Mouse (Mus musculus) splenic B cell, adult 2 months (primary cell): ENCODE data around the gene Nop2.

ENCODE experiments used
- DNase-seq: peaks from one replicate; pipeline ENCODE4 v3.0.0-alpha.2; 2011; ENCODE audit warnings: low read depth, low spot score
- H3K27me3 ChIP-seq: 2 replicates; pipeline ENCODE4 v1.6.1; 2012; ENCODE audit warnings: mild to moderate bottlenecking, low read length, moderate library complexity, mixed read lengths; ENCODE audit not compliant: control insufficient read depth, poor library complexity, insufficient read depth, severe bottlenecking
- H3K36me3 ChIP-seq: 2 replicates; pipeline ENCODE4 v1.6.1; 2012; ENCODE audit warnings: mild to moderate bottlenecking, low read length, moderate library complexity, mixed read lengths; ENCODE audit not compliant: control insufficient read depth, poor library complexity, insufficient read depth, severe bottlenecking

The Nop2 gene

DNA sequence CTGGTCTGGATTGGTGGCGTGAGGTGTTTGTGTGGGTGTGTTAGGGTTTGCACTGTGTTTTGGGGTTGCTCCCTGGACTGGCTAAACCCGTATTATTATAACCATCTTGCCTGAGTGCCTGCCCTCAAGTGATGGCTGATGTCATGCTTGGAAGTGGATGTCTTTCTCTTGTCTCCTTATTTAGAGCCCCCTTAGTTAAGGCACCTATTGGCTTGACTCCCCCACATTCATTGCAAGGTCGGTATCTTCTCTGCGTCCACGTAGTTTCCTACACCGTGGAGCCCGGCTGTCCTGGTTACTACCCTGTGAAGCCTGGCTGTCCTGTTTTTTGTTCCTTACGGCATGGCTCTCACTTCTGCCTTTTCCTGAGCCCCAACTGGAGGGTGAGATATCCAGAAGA, 33.8 kb upstream of the Nop2 start:
- no peaks in the 10 kb centered on the region for H3K27me3 ChIP-seq
- H3K36me3 ChIP-seq, result peaks cover 15% of the 10 kb centered on the region
- no peak for DNase-seq

DNA sequence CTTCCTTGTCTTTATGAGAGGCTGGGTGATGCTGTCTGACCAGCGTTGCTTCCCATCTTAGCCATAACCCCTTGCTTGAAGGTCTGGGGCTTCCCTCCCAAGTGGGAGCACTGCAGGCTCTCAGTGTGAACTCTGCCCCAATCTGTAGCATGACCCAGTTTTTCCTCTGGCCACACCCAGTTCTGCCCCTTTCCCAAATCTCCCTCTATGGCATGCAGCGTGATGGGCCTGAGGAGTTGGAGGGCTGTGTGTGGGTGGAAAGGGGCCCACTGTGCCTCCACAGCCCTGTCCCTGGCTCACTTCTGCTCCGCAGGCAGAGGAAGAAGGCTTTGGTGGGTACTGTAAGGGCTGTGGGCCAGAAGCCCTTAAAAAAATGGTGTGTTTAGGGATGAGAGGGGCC, 33.2 kb upstream of the Nop2 start:
- no peaks in the 10 kb centered on the region for H3K27me3 ChIP-seq
- H3K36me3 ChIP-seq, result peaks cover 15% of the 10 kb centered on the region
- DNase-seq, result no peak

DNA sequence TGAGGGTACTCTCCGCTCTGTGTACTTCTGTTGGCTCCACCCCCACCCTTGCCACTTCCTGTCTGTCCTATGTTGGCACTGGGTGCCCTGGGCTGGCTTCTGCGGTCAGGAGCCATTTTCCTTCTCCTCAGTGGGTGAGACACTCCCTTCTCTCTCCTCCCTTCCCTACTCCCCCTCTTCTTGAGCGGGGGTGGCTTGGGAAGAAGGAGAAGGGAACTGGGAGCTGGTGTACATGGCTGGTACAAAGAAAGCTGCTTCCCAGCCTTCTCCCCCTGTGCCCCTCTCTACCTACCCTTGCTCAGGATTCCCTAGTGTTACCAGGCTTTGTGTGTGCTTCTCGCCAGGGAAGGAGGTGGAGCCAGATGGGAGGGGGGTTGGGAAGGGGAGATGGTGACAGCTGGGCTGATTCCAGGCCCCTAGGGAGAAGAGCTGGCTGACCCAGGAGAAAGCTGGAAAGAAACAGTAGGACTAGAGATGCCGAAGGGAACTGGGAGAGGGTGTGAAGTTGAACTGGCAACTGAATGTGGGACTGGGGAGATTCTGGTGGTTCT, 32.2 kb upstream of the Nop2 start:
- Histone ChIP-seq H3K36me3 (peaks cover 15% of the 10 kb centered on the region), H3K27me3 (no peaks in the 10 kb centered on the region)
- peak; percentile 65 for DNase-seq

DNA sequence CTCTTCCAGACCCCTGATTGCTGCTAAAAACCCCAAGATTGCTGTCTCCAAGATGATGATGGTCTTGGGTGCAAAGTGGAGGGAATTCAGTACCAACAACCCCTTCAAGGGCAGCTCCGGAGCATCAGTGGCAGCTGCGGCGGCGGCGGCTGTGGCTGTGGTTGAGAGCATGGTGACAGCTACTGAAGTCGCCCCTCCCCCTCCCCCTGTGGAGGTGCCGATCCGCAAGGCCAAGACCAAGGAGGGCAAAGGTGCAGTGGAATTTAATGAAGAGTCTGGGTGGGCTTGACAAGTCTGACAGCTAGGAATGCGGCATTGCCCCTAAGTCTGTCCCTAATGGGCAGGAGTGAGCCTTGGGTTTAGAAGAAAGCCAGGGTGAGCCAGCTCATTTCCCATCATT, 30.3 kb upstream of the Nop2 start:
- Histone ChIP-seq H3K36me3 (peaks cover 23% of the 10 kb centered on the region), H3K27me3 (no peaks in the 10 kb centered on the region)
- no peak for DNase-seq

DNA sequence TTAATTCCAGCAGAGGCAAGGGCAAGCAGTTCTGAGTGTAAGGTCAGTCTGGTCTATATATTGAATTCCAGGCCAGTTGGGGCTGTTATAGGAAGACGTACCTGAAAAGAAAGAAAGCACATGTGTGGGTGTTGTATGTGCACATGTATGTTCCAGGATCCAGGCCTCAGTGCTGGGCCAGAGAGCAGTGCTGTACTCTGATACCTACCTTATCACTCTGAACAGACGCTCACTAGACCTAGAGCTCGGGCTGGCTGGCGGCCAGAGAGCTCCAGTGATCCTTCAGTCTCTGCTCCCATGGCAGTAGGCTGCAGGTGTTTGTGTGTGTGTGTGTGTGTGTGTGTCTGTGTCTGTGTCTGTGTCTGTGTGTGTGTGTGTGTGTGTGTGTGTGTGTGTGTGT, 27.5 kb upstream of the Nop2 start:
- Histone ChIP-seq H3K36me3 (peaks cover 33% of the 10 kb centered on the region), H3K27me3 (no peaks in the 10 kb centered on the region)
- DNase-seq, result no peak

DNA sequence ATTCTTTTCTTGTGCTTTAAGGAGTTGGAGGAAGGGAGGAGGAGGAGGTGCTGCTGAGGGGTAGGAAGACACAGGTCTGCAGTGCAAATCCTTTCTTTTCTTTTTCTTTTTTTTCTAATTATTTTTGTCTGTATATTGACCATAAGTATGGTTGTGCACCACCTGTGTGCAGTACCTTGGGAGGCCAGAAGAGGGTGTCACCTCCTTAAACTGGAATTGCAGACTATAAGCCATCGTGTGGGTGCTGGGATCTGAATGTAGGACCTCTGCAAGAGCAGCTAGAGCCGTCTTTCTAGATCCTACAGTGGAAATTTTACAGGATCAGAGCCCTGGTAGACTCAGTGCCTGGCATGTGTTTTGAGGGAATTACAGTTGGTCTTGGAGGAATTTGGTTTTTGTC, 24.0 kb upstream of the Nop2 start:
- Histone ChIP-seq H3K36me3 (peaks cover 31% of the 10 kb centered on the region), H3K27me3 (no peaks in the 10 kb centered on the region)
- no peak for DNase-seq

DNA sequence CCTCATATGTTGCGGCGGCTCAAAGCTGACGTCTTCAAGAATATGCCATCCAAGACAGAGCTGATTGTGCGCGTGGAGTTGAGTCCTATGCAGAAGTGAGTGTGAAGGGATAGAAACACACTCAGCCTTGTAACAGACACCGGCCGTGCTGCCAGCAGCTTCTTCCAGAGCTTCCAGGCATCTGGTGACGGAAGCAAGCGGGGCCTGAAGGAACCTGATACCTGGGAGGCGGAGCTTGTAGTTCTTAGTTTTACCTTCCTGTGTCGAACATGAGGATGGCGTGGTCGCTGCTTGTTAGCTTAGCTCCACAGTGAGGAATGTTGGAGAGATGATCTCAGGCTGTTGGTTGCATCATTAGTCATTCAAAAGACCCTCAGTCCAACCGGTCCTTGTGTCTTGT, 22.3 kb upstream of the Nop2 start:
- peaks cover 35% of the 10 kb centered on the region for H3K36me3 ChIP-seq
- H3K27me3 ChIP-seq, result no peaks in the 10 kb centered on the region
- no peak for DNase-seq

DNA sequence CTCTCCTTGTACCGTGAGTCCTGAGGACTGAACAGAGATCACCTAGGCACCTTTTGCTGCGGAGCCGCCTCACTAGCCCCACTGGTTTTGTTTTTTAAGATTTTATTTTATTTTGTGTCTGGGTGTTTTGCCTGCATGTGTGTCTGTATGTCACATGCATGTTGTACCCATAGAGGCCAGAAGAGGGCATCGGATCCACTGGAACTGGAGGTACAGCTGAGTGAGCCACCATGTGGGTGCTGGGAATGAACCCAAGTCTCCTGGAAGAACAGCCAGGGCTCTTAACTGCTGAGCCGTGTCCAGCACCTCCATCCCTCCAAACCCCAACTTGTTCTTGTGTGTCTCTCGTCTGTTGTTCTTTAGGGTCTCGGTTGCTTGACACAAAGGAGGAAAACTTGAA, 20.8 kb upstream of the Nop2 start:
- H3K36me3 ChIP-seq, result peaks cover 32% of the 10 kb centered on the region
- H3K27me3 ChIP-seq, result no peaks in the 10 kb centered on the region
- peak; percentile 62 for DNase-seq

DNA sequence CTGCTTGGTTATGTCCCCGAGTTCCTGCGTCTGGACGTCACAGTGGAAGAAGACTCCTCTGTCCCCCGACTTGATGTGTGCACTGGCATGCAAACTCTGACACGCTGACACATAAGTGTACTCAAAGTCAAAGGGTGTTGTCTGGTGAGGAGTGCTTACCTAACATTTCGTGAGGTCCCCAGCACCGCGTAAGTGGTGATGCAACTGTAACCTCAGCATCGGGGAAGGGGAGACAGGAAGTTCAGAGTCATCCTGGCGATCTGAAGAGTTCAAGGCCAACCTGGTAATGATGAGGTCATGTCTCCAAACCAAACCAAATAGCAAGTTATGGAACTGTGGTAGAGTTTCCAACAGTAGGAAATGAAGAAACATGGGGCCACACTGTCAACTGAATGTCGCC, 19.2 kb upstream of the Nop2 start:
- peaks cover 33% of the 10 kb centered on the region for H3K36me3 ChIP-seq
- no peak for DNase-seq
- no peaks in the 10 kb centered on the region for H3K27me3 ChIP-seq

DNA sequence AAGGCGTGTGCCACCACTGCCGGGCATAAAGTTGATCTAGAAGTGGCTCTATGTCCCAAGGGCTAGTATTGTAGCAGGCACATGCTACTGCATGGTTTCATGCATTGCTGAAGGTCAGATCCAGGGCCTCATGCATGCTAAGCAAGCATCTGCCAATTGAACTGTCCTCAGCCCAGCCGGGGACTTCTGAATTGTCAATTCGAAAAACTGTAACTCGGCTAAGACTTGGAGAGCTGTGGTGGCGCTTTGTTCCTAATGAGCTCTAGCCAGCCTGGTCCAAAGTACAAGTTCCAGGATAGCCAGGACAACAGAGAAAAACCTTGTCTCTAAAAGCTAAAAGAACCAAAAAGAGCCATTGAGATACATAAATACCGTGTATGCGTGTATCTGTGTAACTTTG, 12.3 kb upstream of the Nop2 start:
- H3K36me3 ChIP-seq, result peaks cover 49% of the 10 kb centered on the region

DNA sequence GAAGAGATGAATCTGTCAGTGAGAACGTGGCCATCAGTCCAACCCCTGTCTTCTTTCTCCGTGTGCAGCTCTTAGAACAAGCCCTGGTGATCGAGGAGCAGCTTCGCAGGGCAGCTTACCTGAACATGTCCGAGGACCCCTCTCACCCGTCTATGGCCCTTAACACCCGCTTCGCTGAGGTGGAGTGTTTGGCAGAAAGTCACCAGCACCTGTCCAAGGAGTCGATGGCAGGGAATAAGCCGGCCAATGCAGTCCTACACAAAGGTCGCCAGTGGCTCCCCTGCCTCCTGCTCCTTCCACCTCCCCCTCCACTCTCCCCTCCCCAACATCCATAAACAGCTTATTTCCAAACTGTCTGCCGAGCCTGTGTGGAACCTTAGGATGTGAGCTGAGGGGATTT, 3.0 kb upstream of the Nop2 start:
- no peaks in the 10 kb centered on the region for H3K27me3 ChIP-seq
- DNase-seq, result no peak

More for the DNA sequence above, 12.3 kb upstream of the Nop2 start:
- DNase-seq, result no peak
- H3K27me3 ChIP-seq, result no peaks in the 10 kb centered on the region

DNA sequence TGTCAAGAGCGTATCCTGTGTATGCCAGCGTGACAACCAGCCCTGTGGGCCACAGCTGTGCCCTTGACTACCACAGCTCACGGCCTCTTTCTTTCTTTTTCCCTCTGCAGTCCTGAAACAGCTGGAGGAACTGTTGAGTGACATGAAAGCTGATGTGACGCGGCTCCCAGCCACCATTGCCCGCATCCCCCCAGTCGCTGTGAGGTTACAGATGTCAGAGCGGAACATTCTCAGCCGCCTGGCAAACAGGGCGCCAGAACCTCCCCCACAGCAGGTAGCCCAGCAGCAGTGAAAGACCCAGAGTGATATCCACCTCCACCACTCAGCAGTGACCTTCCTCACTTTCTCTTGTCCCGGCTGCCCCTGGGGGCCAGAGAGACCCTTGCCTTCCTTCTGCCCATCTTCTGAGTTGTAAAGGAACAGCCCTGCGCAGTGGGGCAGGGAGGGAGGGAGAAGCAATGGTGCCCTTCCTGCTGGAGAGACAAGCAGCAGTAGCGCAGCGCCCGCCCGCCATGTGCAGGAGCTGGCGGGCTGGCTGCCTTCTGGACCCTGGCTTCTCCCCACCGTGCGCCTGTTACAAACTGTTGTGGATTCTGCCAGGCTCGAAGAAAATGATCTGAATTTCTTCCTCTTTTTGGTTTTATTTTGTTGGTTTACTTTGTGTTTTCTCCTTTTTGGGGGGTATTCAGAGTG, 1.9 kb upstream of the Nop2 start:
- no peak for DNase-seq
- Histone ChIP-seq H3K36me3 (peaks cover 5% of the 10 kb centered on the region), H3K27me3 (no peaks in the 10 kb centered on the region)

More for the DNA sequence above, 3.0 kb upstream of the Nop2 start:
- peaks cover 8% of the 10 kb centered on the region for H3K36me3 ChIP-seq

DNA sequence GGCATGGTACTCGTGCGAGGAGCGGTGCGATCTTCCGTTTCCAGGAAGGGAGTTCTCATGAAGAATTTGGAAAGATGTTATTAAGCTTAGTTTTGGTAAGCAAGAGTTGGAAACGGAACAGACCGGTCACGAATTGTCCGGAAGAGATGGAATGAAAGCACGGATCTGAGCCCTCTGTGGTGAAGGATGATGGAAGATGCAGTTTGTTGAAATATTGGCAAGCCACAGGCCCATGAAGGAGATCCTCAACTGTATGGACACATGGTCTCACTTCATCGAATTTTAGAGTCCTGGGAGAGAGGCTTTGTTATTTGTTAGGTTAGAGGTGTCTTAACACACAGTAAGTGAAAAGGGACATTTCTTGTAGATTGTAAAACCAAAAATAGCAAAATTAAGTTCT, 761 bp downstream of the Nop2 start:
- H3K36me3 ChIP-seq, result peaks cover 4% of the 10 kb centered on the region; the same call in 1 of the 2 replicates
- no peak for DNase-seq
- H3K27me3 ChIP-seq, result no peaks in the 10 kb centered on the region

DNA sequence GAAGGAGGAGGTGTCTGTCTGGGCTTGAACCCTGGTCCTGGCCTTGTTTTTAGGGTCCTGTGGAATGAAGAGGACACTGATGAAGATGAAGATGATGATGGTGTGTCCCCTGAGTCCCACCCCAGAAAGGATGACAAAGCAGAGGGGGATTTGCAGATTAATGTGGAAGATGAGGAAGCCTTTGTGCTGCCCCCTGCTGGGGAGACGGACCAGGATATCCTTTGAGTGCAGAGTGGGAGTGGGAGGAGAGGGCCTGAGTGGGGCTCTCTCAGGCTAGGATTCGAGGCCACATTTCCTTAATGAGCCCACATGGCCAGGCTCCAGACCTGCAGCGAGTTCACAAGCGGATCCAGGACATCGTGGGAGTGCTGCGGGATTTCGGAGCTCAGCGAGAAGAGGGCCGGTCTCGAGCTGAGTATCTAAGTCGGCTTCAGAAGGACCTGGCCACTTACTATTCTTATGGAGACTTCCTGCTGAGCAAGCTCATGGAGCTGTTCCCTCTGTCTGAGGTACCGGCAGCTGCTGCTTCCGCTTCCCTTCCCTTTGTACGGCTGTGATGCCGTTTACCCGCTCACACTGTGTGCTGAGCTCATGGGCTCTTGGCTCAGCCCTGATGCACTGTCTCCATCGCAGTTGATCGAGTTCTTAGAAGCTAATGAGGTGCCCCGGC, 5.4 kb downstream of the Nop2 start:
- peaks cover 12% of the 10 kb centered on the region for H3K36me3 ChIP-seq
- peak; percentile 65 for DNase-seq
- H3K27me3 ChIP-seq, result no peaks in the 10 kb centered on the region

DNA sequence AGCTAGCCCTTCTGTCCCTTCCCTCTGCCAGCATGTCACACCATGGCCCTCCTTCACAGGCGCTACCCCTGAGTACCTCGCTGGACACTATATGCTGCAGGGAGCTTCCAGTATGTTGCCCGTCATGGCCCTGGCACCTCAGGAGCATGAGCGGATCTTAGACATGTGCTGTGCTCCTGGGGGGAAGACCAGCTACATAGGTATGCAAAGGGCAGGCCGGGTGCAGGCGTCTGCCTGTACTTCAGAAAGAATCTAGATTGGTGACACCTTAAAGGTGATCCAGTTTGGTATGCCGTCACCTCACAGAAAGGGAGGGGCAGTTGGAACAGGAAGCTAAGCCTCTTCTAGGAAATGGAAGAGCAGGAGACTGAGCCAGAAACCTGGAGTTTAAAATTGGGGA, 8.0 kb downstream of the Nop2 start:
- H3K36me3 ChIP-seq, result peaks cover 12% of the 10 kb centered on the region
- no peak for DNase-seq
- no peaks in the 10 kb centered on the region for H3K27me3 ChIP-seq
